Mouse (Mus musculus) midbrain, embryonic 10.5 days (tissue): ENCODE data around the gene Rtn4ip1. TPM values are rescaled to one million over a fixed set of nuclear protein-coding genes. Genes with fewer than 3 reads are reported as not detected.

ENCODE experiments used
- polyA plus RNA-seq: library from polyadenylated mRNA; unstranded; fragments of >200 nt; fragmentation: Nextera tagmentation; extraction: Ambion mirVana; gene quantifications from 2 replicates; pipeline ENCODE4 v1.2.1, GENCODE M21; 2016

Rtn4ip1 gene
- polyA plus RNA-seq, 1 experiment from 2014 or later, result 20.5 TPM

Other genes starting within 250 kb of the Rtn4ip1 start
- gene Qrsl1, start 62 bp upstream of the Rtn4ip1 start, polyA plus RNA-seq, result 26.1 and 26.3 TPM in 2 replicates
- 0.11 and 0.15 TPM in 2 replicates for gene Crybg1, start 247.0 kb downstream of the Rtn4ip1 start, polyA plus RNA-seq